20 mouse cellular contexts compared by ENCODE assay signal in the genomic region with DNA sequence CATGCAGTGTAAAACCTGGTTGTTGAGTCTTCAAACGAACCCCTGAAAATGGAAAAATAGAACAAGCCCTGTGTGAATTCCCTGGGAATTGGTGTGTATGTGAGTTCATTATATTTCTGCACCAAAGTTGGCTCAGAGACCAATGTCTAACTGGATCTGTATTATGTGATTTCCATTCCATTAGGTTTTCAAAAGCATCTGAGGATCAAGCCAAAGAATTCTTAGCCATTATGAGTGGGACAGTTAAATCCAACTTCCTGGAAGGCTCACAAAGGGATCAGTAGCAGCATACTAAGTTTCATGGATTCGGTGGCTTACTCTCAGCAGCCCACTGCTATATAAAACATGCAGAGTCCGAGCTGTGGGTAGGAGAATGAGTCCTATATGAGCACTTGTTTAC. TPM values are rescaled to one million over a fixed set of nuclear protein-coding genes. Genes with fewer than 3 reads are reported as not detected.
"Had no signal": no experiment of that assay in that cellular context is flagged by ENCODE, and none has a peak within 500 bp of the region (broad histone marks: within the 10 kb centered on the region; RNA-seq: fewer than 3 reads in every experiment).

No protein-coding gene starts in this region.

- H3K9me3 ChIP-seq: lung, embryonic 15.5 days; megakaryocyte, embryonic 14.5 days; midbrain, embryonic 13.5 days; midbrain, embryonic 15.5 days; neural tube, embryonic 12.5 days; stomach, embryonic 15.5 days had no signal

- ATAC-seq: lung, postnatal 0 days; midbrain, embryonic 13.5 days; midbrain, embryonic 15.5 days had no signal

- H3K27ac ChIP-seq: lung, embryonic 15.5 days; macrophage; midbrain, embryonic 13.5 days; midbrain, embryonic 15.5 days; neural tube, embryonic 12.5 days; stomach, embryonic 15.5 days; stomach, postnatal 0 days had no signal

- H3K4me2 ChIP-seq: lung, embryonic 15.5 days; midbrain, embryonic 11.5 days; midbrain, embryonic 13.5 days; midbrain, embryonic 15.5 days; neural tube, embryonic 12.5 days; stomach, embryonic 15.5 days had no signal

- H3K36me3 ChIP-seq: lung, embryonic 15.5 days; midbrain, embryonic 13.5 days; midbrain, embryonic 15.5 days; neural tube, embryonic 12.5 days; stomach, embryonic 15.5 days had no signal

- DNase-seq: lung, adult 2 months; lung, postnatal 14 days; lung, postnatal 36 days; right cerebral cortex, postnatal 14 days; thymus, adult 2 months; thymus, postnatal 25 days; thymus, postnatal 4 days had no signal

- H3K9ac ChIP-seq: lung, embryonic 15.5 days; midbrain, embryonic 13.5 days; midbrain, embryonic 15.5 days; neural tube, embryonic 12.5 days; stomach, embryonic 15.5 days had no signal

- H3K4me1 ChIP-seq: lung, embryonic 15.5 days; megakaryocyte, embryonic 14.5 days; midbrain, embryonic 13.5 days; midbrain, embryonic 15.5 days; neural tube, embryonic 12.5 days; stomach, embryonic 15.5 days had no signal

- H3K4me3 ChIP-seq: lung, embryonic 15.5 days; megakaryocyte, embryonic 14.5 days; midbrain, embryonic 13.5 days; midbrain, embryonic 15.5 days; neural tube, embryonic 12.5 days; stomach, embryonic 15.5 days had no signal

- H3K27me3 ChIP-seq: lung, embryonic 15.5 days; megakaryocyte, embryonic 14.5 days; midbrain, embryonic 13.5 days; midbrain, embryonic 15.5 days; neural tube, embryonic 12.5 days; stomach, embryonic 15.5 days had no signal

RNA-seq across cellular contexts. Expression of a gene that starts 36.9 kb away (rescaled TPM):
- polyA plus RNA-seq: lung, adult 2 months; lung, postnatal 0 days; macrophage; spleen, adult 2 months; testis, adult 2 months; urinary bladder, adult 2 months had no signal
